Mouse (Mus musculus) left cerebral cortex, postnatal 36 days (tissue): ENCODE results near the gene Gm17469. TPM values are rescaled to one million over a fixed set of nuclear protein-coding genes. Genes with fewer than 3 reads are reported as not detected.
"Not testable (repeated sequence)": the region's sequence is repeated elsewhere in the genome, so short reads cannot be mapped to it uniquely, and the experiment has no call there.

Experiments
- DNase-seq, 2 experiments: peaks; one replicate each; pipeline ENCODE4 v3.0.0; 2021 to 2022; ENCODE audit warnings: low spot score in 2 of 2, mixed read lengths in 1 of 2
- intact Hi-C: fragments of 180-260 bp; cut with DNase I; formaldehyde crosslinking; loops from one replicate; pipeline ENCODE4 v1.15.1; 2025
- total RNA-seq, 2 experiments: library from RNA; stranded (reverse); gene quantifications; 2 replicates each; pipeline ENCODE4 v1.2.3; 2021

The Gm17469 gene
- not detected for total RNA-seq

GRCm38 (mm10) chrX:124629593-124629992 lies at the start of gene Gm17469:
TSS of gene Gm17469 (plus strand) at chrX:124629893.
- intact Hi-C loops = not testable (repeated sequence)

More at GRCm38 (mm10) chrX:124629593-124629992, at the start of gene Gm17469:
- not testable (repeated sequence) for DNase-seq

Other genes with a start within 250 kb of the Gm17469 start
- gene Gm17584, start 129.3 kb upstream of the Gm17469 start, total RNA-seq = not detected